Mouse (Mus musculus) embryonic fibroblast, embryonic 13.5 days (primary cell): ENCODE data around the gene Ptprf.

Source experiments
- CTCF ChIP-seq: IDR thresholded peaks from 2 replicates; pipeline ENCODE4 v1.5.1; 2011; ENCODE audit warnings: mild to moderate bottlenecking, control low read depth, low read length, moderate library complexity, borderline replicate concordance; ENCODE audit not compliant: insufficient read depth
- POLR2A ChIP-seq: IDR thresholded peaks from 2 replicates; pipeline ENCODE4 v1.6.1; 2011; ENCODE audit warnings: low read depth, mild to moderate bottlenecking, control low read depth, low read length, moderate library complexity

DNA sequence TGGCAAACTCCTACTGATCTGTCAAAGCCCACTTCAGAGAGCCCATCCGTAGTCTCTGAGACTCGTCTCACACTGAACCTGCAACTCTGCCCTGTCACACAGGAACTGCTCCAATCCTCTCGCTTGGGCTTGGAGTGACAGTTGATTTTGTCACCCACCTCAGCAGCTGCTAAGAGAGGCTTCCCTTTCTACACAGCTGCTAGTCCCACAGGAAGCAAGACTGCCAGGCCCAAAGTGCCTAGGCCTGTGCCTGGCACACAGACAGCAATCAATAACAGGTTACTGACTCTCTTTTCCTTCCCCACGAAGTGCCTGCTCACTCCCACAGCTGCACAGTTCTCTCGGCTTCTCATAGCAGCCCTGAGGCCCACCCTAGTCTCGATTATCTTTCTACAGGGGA, 2.7 kb downstream of the Ptprf start:
- TF ChIP-seq CTCF (no peak), POLR2A (no peak)
